Mouse (Mus musculus) A20 (cell line): Measurements from ENCODE around the gene Bud23.
"Not testable (repeated sequence)": the region's sequence is repeated elsewhere in the genome, so short reads cannot be mapped to it uniquely, and the experiment has no call there.

ENCODE experiments used
- DNase-seq: peaks from one replicate; pipeline ENCODE4 v3.0.0-alpha.2; 2011; ENCODE audit warnings: low read depth, low spot score

Bud23 gene

DNA sequence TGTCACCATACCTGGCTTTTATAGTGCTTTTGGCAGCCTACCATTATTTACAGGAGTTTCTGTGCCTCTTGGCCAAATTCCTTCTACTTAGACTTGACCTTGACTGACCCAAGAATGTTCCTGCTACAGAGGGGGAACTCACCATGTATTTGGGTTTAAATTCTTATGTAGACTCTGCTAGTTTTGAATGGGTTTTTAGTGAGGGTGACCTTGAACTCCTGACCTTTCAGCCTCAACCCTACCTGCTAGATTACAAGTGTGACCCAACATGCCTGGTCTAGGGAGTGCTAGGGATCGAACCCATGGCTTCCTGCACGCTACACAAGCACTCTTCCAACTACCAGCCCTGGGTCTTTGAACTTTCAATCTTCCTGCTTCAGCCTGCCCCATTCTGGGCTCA is 7.3 kb upstream of the Bud23 start:
- no peak for DNase-seq

DNA sequence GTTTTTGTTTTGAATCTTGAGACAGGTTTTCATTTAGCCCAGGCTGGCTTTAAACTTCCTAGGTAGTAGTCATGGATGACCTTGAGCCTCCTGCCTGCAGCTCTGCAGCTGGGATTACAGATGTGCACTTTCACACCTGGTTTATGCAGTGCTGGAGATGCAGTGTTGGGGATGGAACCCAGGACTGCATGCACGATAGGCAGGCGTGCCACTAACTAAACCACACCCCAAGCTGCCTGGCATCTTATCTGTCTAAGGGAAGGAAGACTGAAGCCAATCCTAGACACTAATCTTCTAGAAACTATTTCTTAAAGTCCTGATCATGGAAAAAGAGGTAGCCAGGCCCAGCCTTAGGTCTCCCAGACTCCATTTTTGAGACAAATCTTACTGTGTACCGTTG is 5.7 kb upstream of the Bud23 start:
- DNase-seq: no peak

DNA sequence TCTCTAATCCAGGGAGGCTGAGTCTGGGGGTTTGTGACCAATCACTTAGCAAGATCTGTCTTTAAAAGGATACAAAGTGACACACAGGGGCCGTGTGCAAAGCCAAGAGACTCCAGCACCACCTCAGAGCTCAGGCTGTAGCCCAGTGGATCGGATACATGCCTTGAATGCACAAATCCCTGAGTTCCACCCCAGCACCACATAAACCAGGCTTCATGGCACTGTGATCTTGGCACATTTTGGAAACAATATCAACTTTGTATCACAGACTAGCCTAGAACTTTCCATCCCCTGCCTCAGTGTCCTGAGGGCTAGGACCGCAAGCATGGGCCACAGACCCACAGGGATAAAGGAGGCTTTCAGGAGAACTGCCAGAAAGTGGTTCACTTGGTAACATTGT is 1.2 kb upstream of the Bud23 start:
- DNase-seq: no peak

DNA sequence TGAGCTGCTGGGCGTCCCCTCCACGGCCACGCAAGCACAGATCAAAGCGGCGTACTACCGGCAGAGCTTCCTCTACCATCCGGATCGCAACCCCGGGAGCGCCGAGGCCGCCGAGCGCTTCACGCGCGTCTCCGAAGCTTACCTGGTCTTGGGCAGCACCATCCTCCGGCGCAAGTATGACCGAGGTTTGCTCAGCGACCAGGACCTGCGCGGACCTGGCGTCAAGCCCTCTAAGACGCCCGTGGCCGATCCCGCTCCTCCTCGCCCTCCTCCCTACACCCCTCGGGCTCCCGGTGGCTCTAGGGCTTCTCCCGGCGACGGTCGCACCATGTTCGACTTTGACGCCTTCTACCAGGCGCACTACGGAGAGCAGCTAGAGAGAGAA is 385 bp downstream of the Bud23 start:
- DNase-seq: no peak

DNA sequence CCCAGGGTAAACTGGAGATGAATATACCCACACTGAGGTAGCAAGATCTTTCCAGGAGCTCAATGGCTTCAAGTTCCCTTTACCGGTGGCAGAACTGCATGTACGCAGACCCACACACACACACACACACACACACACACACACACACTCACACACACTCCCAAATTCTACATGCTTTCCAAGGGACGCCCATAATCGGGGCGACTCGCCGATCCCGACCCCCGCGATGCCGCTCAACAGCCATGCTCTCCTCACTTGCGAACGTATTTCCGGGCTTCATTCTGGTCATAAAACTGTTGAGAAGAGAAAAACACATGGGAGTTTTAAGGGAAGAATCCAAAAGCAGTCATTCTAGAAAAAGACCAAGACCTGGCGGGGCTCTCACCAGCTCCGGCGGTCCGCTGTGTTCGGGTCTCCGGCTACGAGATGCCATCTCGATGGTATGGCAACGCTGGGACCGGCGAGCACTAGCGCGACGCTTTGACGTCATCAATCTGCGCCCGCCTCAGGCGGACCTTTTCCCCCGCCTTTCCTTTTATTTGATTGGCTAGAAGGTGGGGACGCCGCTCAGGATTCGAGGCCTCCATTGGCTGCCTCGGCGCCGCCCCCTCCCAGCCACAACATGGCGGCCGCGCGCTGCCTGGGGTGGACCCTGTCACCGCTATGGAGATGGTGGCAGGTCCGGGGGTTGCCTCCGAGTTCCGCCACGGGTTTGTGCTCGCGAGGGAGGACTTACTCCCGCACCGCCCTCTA is 954 bp downstream of the Bud23 start, which contains the start of gene Dnajc30:
TSS of gene Dnajc30 (plus strand) at position 574 of the 753 bp plus-strand sequence.
- DNase-seq: peak; percentile 97

DNA sequence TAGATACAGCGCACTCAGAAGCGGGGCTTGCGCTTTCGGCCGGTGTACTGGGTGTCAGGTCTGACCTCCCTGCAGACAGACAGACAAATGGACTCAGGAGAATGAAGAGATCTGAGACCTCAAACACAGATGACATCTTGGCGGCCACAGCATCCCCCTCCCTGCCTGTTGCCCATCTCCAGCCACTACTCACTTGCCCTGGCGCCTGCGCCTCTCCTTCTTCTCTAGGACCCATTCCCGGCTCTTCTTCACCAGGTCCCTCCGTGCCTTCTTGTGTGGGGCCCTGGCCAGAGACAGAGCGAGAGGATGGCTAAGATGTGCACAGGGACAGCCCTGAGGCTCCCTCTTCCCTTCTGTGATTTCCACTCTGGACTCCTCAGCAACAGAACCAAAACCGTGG is 11.4 kb downstream of the Bud23 start:
- DNase-seq: no peak

DNA sequence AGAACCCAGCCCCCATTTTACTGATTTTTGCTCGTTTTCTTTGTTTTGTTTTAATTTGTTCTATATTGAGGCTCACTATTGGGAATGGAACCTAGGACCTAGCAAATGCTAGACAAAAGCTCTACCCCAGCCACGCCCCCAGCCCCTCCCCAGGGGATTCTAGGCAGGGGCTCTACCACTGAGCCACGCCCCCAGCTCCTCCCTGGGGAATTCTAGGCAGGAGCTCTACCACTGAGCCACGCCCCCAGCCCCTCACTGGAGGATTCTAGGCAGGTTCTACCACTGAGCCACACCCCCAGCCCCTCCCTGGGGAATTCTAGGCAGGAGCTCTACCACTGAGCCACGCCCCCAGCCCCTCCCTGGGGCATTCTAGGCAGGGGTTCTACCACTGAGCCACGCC is 15.5 kb downstream of the Bud23 start:
- DNase-seq: not testable (repeated sequence)

DNA sequence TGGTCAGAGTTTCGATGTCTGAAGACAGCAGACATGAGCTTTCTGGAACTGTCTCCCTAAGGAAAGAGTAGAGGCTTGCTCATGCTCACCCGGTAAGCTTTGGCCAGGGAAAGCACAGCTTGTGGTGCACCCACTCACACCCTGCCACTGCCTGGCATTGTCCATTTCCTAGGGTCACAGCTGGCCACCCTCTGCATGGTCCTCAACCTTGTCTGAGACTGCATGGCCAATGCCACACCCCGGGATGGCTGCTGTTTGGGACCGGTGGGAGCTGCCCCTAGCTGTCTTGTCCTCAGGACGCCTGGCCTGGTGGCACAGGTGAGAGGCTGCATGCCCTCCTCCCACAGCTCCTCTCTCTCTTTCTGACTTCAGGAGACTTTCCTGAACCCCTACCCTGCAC is 16.2 kb downstream of the Bud23 start:
- no peak for DNase-seq

DNA sequence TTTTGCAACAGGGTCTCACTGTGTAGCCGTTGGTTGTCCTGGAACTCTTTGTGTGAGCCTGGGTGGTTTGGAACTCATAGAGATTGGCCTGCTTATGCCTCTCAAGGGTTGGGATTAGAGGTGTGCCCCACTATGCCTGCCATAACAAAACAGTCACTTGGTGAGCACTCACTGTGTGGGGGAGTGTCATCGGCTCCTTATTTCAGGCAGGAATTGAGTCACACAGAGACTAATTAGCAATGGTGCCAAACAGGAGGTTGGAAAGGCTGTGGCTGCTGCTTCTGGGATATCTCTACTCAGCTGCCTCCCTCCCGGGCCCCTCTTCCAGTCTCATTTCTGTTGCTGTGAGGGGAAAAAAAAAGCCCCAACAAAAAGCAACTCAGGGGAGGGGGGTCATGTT is 20.2 kb downstream of the Bud23 start:
- DNase-seq: no peak

DNA sequence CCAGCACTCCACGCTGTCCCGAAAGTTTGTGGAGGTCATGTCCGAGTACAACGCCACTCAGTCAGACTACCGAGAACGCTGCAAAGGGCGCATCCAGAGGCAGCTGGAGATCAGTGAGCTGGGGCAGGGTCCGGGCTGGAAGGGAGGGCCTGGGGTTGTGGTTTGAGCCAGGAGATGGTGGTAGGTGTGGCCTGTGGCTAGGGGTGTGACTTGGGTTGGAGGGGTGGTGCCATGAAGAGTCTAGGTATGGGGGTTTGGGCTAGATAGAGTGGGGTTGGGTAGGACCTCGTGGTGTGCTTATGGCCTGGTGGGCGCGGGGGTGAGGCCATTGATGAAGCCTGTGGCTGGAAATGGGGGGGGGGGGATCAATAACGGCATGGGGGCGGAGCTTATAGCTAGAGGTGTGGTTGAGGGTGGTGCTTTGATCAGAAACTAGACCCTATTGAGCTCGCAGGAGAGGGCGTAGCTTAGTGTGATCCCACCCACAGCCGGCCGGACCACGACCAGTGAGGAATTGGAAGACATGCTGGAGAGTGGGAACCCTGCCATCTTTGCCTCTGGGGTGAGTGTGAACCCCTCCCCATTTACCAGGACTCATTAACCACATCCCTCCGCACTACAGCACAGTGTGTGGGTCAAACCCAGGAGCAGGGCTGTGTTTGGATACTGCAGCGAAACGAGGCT is 22.5 kb downstream of the Bud23 start:
- DNase-seq: no peak

DNA sequence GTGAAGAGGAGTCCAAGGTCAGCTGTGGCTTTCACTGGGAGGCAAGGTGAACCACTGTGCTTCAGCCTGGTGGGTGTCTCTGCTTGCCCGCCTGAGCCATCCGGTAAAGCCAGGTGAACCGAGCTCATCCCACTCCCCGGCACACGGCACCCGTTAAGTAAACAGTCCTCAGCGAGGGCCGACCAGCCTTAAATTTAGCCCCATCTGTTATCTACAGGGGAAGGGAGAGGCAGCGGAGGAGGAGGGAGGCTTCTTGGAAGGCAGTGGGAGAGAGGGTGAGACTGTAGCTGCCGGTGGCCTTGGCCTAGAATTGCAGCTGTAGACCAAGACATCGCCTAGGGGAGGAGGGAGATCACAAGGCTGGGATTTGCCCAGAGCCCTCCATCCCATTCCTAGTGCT is 24.0 kb downstream of the Bud23 start:
- no peak for DNase-seq

DNA sequence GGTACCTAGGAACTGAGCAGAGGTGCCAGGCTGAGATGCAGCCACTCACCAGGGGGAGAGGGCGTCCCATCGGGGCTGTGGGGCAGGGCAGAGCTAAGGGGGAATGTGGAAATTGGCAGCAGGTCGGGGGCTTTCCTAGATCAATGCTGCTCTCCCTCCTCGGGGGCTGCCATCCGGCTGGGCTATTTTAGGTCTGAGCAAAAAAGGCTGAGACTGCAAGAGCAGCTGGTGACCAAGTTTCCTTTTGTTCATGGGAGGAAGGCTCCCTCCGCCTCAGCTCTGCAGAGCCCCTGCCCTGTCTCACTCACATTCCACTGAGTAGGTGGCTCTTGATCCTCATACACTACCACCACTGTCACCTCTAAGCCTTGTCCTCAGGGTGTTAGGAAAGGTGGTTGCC is 24.7 kb downstream of the Bud23 start:
- no peak for DNase-seq

DNA sequence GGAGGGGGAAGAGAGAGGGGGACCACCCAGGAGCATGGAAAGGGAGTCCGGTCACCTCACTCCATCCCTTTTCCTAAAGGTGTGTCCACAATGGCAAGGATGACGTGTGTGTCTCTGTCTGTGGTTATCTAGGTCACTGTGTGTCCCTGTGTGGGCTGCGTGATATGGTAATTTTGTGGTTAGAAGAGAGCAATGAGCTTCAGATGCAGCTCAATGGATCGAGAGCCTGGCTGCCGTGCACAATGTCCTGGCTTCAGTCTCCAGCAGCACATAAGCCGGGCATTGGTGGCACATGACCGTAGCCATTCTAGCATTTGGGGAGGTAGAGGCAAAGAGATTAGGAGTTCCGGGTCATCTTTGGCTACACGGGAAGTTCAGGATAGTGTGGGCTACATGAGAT is 25.2 kb downstream of the Bud23 start:
- no peak for DNase-seq

DNA sequence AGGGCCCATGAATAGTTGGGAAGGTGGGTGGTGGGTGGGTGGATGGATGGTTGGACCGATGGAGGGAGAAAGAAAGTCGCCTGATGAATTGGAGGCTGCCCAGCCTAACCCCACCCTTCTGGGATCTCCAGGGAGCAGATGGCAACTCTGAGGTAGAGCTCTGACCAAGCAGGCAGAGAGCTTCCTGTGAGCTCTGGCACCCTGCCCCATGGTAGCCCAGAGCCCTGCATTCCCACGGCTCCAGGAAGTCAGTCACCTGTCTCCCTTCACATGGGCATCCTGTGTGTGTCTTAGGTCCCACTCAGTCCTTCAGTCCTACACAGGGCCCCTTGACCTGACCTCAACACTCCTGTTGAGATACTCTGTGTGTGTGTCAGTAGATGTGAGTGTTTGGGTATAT is 26.8 kb downstream of the Bud23 start:
- DNase-seq: no peak

DNA sequence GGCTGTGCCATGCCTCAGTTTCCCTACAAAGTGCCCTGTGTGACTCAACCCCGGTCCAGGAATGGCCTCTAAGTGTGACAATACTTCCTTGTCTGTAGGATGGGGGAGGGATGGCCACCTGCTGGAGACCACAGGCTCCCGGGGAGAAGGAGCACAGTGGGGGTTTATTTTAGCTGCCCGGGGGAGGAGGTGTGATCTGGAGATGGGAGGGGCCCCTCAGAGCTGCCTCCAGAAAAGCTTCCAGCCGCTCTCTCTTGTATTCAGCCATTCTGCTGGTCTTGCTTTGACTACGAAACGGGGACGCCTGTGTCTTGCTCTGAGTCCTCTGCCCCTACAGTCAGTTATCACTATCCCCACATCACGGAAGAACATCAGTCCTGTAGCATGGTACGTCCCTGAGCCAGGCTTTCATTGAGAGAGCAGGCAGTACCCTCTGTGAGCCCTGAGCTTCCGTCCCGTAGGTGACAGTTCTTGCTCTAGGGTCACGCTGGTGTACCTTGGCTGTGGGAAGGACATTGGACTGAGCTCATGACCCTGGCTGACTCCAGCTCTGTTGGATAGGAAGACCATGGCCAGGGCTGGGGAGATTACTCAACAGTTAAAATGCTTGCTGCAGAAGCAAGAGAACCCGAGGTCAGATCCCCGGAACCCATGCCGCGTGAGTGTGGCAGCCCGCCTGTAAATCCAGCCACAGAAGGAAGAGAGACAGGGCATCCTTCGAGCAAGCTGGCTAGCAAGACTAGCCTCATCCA is 29.0 kb downstream of the Bud23 start:
- no peak for DNase-seq

DNA sequence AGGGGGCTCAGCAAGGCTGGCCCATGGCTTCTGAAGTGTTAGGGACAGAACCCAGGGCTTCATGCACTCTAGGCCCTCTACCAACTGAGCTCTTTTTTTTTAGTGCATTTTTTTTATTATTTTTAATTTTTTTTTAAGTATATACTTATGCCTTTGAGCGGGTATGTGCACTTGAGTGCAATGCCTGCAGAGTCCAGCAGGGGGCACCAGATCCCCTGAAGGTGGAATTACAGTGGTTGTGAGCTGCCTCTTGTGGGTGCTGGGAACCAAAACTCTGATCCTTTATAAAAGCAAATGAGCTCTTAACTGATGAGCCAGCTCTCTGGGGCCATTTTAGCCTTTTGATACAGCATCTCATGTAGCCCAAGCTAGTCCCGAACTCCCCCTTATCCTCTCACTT is 30.2 kb downstream of the Bud23 start:
- DNase-seq: no peak

DNA sequence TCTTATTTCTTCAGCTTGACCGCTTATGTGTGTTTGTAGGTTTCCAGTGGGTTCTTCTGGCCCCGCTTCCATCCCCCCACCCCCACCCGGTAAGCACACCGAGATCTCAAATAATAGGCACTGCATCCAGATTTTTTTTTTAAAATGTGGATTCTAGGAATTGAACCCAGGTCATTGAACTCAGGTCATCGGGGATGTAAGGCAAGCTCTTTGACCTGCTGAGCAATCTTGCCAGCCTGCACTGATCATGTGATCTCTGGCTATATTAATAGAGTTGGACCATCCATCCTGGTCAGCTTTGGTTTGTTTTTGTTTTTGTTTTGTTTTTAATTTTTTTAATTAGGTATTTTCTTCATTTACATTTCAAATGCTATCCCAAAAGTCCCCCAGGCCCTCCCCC is 32.2 kb downstream of the Bud23 start:
- DNase-seq: no peak

DNA sequence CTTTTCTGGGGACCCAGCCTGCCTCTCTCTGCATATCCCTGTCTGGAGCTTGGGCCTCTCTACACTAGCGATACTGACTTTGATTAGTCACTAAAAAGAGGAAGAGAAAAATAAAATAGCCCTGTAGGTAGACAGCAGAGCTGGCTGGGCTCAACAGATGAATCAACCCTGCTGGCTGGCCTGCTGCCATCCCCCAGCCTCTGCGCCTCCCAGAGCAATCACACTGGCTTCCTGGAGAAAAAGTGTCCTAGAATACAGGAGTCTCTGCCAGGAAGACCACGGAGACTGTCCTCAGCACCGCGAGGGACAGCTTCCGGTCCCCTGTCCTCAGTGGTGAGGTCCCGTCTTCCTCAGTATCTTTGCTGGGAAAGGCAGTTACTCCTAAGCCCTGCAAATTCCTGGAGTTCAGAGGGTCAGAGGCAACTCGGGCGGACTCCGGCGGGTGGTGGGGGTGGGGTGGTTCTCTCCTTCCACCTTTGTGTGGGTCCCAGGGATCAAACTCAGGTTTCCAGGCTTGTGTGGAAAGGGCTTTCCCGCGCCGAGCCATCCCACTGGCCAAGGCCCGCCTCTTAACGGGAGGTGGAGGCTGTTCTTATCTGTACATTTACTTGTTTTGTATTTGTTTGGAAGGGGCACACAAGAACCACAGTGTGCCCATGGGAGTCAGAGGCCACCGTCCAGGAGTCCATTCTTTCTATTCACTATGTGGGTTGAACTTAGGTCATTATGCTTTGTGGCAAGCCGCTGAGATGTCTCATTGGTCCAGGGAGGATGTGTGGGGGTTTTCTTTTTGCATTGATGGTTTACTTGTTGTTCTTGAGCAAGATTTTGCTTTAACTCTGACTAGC is 35.5 kb downstream of the Bud23 start:
- peak; percentile 51 for DNase-seq

DNA sequence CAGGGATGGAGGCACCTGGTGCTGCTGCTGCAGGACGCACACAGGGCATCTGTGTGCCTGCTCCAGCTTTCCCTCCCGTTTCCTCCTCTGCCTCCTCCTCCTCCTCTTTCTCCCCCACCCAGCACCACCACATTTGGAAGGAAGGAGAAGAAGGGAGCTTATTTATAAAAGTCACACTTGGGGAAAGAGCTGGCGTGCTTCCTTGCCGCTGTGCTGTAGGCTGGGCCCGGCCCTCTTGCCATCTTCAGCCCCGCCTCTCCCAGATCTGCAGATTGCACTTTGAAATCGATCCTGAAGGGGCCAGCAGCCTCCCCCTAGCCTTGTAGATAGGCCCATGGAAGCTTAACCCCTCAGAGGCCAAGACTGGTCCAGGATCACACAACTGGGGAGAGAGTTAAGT is 38.9 kb downstream of the Bud23 start:
- no peak for DNase-seq

DNA sequence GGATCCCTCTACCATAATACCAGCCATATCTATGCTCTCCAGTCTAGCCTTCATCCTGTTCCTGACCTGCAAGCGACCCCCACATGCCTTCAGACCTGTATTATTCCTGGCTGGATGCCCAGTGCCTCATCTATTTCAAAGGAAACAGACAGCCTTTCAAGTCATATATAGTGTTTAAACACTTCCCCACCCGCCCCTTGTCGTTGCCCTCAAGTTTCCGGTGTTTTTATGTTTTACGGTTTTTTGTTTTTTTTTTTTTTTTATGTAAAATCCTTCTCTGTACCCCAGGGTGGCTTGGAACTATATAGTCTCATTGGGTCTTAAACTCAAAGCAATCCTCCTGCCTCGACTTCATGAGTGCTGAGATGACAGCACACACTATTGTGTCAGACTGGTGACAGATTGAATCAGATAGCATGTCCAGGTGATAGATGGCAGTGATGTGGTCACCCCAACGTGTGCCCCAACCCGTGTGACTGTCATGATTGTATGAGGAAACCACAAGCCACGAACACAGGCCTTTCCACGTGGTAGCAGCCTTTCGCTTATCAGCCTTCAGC is 40.0 kb downstream of the Bud23 start:
- DNase-seq: no peak

DNA sequence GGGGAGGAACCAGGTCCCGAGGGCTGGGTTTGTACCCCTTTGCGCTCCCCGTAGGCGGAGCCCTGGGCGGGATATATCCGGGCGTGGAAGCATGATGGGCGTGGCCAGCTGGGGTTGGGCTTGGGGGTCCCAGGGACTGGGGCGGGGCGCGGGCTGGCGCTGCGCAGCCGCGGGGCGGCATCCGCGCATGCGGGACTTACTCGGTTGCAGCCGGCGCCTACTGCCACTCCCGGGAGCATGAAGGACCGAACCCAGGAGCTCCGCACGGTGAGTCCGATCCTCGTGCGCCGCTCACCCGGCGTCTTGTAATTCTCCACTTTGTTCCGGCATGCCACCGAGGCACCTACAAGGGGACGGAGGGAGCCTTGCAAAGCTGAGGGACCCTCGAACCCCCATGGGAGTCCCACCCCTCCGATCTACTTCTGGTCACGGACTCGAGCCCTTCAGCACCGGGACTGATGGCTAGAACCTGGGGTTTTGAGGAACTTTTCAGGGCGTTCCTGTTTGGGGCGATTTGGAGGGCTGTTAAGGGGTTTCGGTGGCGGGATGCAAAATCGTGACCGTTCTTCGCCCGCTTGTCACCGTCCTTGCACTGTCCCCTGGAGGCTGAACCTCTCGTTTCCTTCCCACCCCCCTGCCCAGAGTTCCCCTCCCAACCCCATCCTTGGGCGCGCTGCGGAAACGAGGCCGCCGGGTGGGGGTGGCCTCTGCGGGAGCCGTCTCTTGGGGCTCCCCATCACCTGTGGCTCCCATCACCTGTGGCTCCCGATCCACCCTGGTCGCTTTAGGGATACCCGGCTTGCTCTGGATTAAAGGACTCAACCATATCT is 41.2 kb downstream of the Bud23 start, which contains the start of gene Stx1a:
TSS of gene Stx1a (plus strand) at position 139 of the 830 bp plus-strand sequence.
- DNase-seq: peak; percentile 94
